7 mouse cellular contexts compared by ENCODE assay signal in genomic region chr11:101645411-101646282, GRCm38 (mm10). TPM values are rescaled to one million over a fixed set of nuclear protein-coding genes. Genes with fewer than 3 reads are reported as not detected.
A peak's percentile ranks its signal among the peaks of the same experiment; 100 is the strongest.
DNase-seq lines count a peak whose midpoint lies in the region; ATAC-seq and TF ChIP-seq lines count a peak whose summit lies in the region.
"Not testable (repeated sequence)": the region's sequence is repeated elsewhere in the genome, so short reads cannot be mapped to it uniquely, and the experiment has no call there.

No protein-coding gene starts in this region.

- DNase-seq in c-Kit-negative CD71-positive TER-119-positive erythroid progenitor cells, embryonic 14.5 days (ENCODE audit: low read depth, low spot score): peak; percentile 67
- DNase-seq in liver: peak; percentile 84
- DNase-seq in spleen, adult 2 months (ENCODE audit: low read depth in 1 of 2, low spot score in 2 of 2): peak; percentile 41 to 52

- H3K4me3 ChIP-seq in heart, embryonic 12.5 days: peak overlapping the region; percentile 42
- H3K4me3 ChIP-seq in kidney, embryonic 15.5 days (replicated peaks): peak overlapping the region; percentile 38
- peak overlapping the region; percentile 27 for H3K4me3 ChIP-seq in midbrain, embryonic 16.5 days (ENCODE audit: low read depth, low read length)
- peak overlapping the region; percentile 62 for H3K4me3 ChIP-seq in spleen, adult 2 months (ENCODE audit: extremely low read depth, insufficient read depth, insufficient read length)

- not testable (repeated sequence) for H3K9me3 ChIP-seq in heart, embryonic 12.5 days (replicated peaks); kidney, embryonic 15.5 days (replicated peaks); midbrain, embryonic 16.5 days (replicated peaks; ENCODE audit: control insufficient read depth, low read length, poor library complexity, severe bottlenecking)

- H3K27ac ChIP-seq in heart, embryonic 12.5 days (ENCODE audit: poor library complexity, severe bottlenecking): peak overlapping the region; percentile 93
- H3K27ac ChIP-seq in kidney, embryonic 15.5 days: peak overlapping the region; percentile 93
- peak overlapping the region; percentile 90 for H3K27ac ChIP-seq in midbrain, embryonic 16.5 days (ENCODE audit: low read length)
- H3K27ac ChIP-seq in spleen, adult 2 months (ENCODE audit: insufficient read depth, low read length): peak overlapping the region; percentile 93

- H3K4me1 ChIP-seq in heart, embryonic 12.5 days (replicated peaks); midbrain, embryonic 16.5 days (ENCODE audit: control insufficient read depth, insufficient read depth, low read length); spleen, adult 2 months (ENCODE audit: control insufficient read depth, insufficient read depth, insufficient read length): not testable (repeated sequence)
- H3K4me1 ChIP-seq in kidney, embryonic 15.5 days: peaks cover 10% of the 10 kb centered on the region; the same call in 1 of the 2 replicates

- under 1% methylated on average over 44 of the region's 56 CpGs for WGBS in heart, embryonic 12.5 days
- under 1% methylated on average over 45 of the region's 56 CpGs for WGBS in kidney, embryonic 15.5 days
- WGBS in midbrain, embryonic 16.5 days: under 1% methylated on average over 38 of the region's 56 CpGs
- under 1% methylated on average over 44 of the region's 56 CpGs for WGBS in spleen, adult 2 months

- not testable (repeated sequence) for TF ChIP-seq CTCF in spleen, adult 2 months (IDR thresholded peaks at IDR 0.05; ENCODE audit: extremely low read depth, insufficient read depth, insufficient read length, insufficient replicate concordance)

- not testable (repeated sequence) for TF ChIP-seq POLR2A in spleen, adult 2 months (IDR thresholded peaks at IDR 0.05; ENCODE audit: low read depth, low read length)

- H3K9ac ChIP-seq in heart, embryonic 12.5 days: peak overlapping the region; percentile 69
- H3K9ac ChIP-seq in kidney, embryonic 15.5 days: peak overlapping the region; percentile 39; the same call in 1 of the 2 replicates
- H3K9ac ChIP-seq in midbrain, embryonic 16.5 days (ENCODE audit: low read depth, low read length): peak overlapping the region; percentile 63

- not testable (repeated sequence) for H3K36me3 ChIP-seq in heart, embryonic 12.5 days; kidney, embryonic 15.5 days; midbrain, embryonic 16.5 days (ENCODE audit: control insufficient read depth, insufficient read depth, low read length); spleen, adult 2 months (ENCODE audit: control insufficient read depth, insufficient read depth, low read length)

- H3K4me2 ChIP-seq in heart, embryonic 12.5 days: peak overlapping the region; percentile 60
- peak overlapping the region; percentile 56 for H3K4me2 ChIP-seq in kidney, embryonic 15.5 days
- peak overlapping the region; percentile 51 for H3K4me2 ChIP-seq in midbrain, embryonic 16.5 days (ENCODE audit: low read length)

- peak; percentile 76 for ATAC-seq in erythroid progenitor cell, adult 5-6 weeks (replicated peaks; ENCODE audit: low FRiP score, poor library complexity, severe bottlenecking)
- ATAC-seq in heart, embryonic 12.5 days (ENCODE audit: insufficient number of reproducible peaks, low FRiP score): peak; percentile 84
- ATAC-seq in kidney, embryonic 15.5 days (replicated peaks; ENCODE audit: low FRiP score): peak; percentile 87
- peak; percentile 83 for ATAC-seq in midbrain, embryonic 16.5 days

- H3K27me3 ChIP-seq in heart, embryonic 12.5 days (replicated peaks); kidney, embryonic 15.5 days; midbrain, embryonic 16.5 days (ENCODE audit: control insufficient read depth, insufficient read depth, low read depth, low read length); spleen, adult 2 months (ENCODE audit: control insufficient read depth, insufficient read depth, low read length): not testable (repeated sequence)

RNA-seq across cellular contexts. Expression of gene Rdm1, which starts 18.7 kb away (rescaled TPM):
- total RNA-seq in erythroid progenitor cell, adult 5-6 weeks (2015; ENCODE audit: low replicate concordance): 81.1 and 91.4 TPM in 2 replicates
- 34.5 and 43.0 TPM in 2 replicates for total RNA-seq in erythroid progenitor cell, adult 5-6 weeks (2017; ENCODE audit: low replicate concordance)
- 28.3 and 36.2 TPM in 2 replicates for polyA plus RNA-seq in heart, embryonic 12.5 days (2016; fragmentation: Nextera tagmentation; extraction: Ambion mirVana)
- polyA plus RNA-seq in kidney, embryonic 15.5 days (2015; fragmentation: Nextera tagmentation; extraction: Ambion mirVana): 35.5 and 41.1 TPM in 2 replicates
- polyA plus RNA-seq in midbrain, embryonic 16.5 days (2015; fragmentation: Nextera tagmentation; extraction: Ambion mirVana): 10.6 and 10.7 TPM in 2 replicates
- polyA plus RNA-seq in spleen, adult 2 months (2012; rRNA removed): 17.6 and 18.8 TPM in 2 replicates

RNA-seq across cellular contexts. Expression of gene Arl4d, which starts 19.7 kb away (rescaled TPM):
- total RNA-seq in erythroid progenitor cell, adult 5-6 weeks (2015; ENCODE audit: low replicate concordance): not detected in 2 replicates
- 1.0 and 1.5 TPM in 2 replicates for total RNA-seq in erythroid progenitor cell, adult 5-6 weeks (2017; ENCODE audit: low replicate concordance)
- 10.0 and 10.3 TPM in 2 replicates for polyA plus RNA-seq in heart, embryonic 12.5 days (2016; fragmentation: Nextera tagmentation; extraction: Ambion mirVana)
- polyA plus RNA-seq in kidney, embryonic 15.5 days (2015; fragmentation: Nextera tagmentation; extraction: Ambion mirVana): 3.9 and 4.1 TPM in 2 replicates
- polyA plus RNA-seq in midbrain, embryonic 16.5 days (2015; fragmentation: Nextera tagmentation; extraction: Ambion mirVana): 6.2 and 6.8 TPM in 2 replicates
- polyA plus RNA-seq in spleen, adult 2 months (2012; rRNA removed): 9.1 and 11.5 TPM in 2 replicates

RNA-seq across cellular contexts. Expression of gene Gm11634, which starts 46.6 kb away (rescaled TPM):
- not detected in 2 replicates for total RNA-seq in erythroid progenitor cell, adult 5-6 weeks (2015; ENCODE audit: low replicate concordance)
- total RNA-seq in erythroid progenitor cell, adult 5-6 weeks (2017; ENCODE audit: low replicate concordance): not detected in 2 replicates
- not detected in 2 replicates for polyA plus RNA-seq in heart, embryonic 12.5 days (2016; fragmentation: Nextera tagmentation; extraction: Ambion mirVana)
- not detected in 2 replicates for polyA plus RNA-seq in kidney, embryonic 15.5 days (2015; fragmentation: Nextera tagmentation; extraction: Ambion mirVana)
- polyA plus RNA-seq in midbrain, embryonic 16.5 days (2015; fragmentation: Nextera tagmentation; extraction: Ambion mirVana): not detected in 2 replicates
- polyA plus RNA-seq in spleen, adult 2 months (2012; rRNA removed): not detected in 2 replicates

Comparison
In these comparisons a context has a peak if more than half of its experiments do, and no peak if none do; other contexts are left out.
1. Peak in every context shown above with its lines: DNase-seq, ATAC-seq, H3K4me3 ChIP-seq and H3K27ac ChIP-seq.